Mouse (Mus musculus) megakaryocyte, embryonic 14.5 days (primary cell): ENCODE measurements at regions not wholly inside any gene's neighbourhood (a gene's known extent, or its start where the extent isn't known, plus 50 kb on each side); places are given as distances from the start of the nearest gene placed in this dataset.

Experiments
- FLI1 ChIP-seq: IDR thresholded peaks from 2 replicates; pipeline ENCODE4 v1.6.1; 2012; ENCODE audit warnings: low read length, inconsistent platforms, mixed read lengths
- GATA1 ChIP-seq: IDR thresholded peaks from 3 replicates; pipeline ENCODE4 v1.6.1; 2012; ENCODE audit warnings: mixed read lengths, low read length, inconsistent platforms, borderline replicate concordance

DNA sequence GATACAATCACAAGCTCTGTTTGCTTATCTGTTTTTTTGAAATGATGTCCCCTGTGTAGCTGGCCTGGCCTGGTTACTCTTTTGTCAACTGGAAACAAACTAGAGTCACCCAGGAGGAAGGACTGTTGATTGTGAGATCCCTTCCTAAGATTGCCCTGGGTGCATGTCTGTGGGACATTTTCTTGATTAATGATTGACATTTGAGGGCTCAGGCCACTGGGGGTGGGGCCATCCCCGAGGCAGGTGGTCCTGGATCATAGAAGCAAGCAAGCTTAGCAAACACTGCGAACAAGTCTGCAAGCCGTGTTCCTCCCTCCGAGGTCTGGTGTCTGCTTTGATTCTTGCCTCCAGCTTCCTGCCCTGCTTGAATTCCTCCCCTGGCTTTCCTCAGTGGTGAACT lies 84.4 kb upstream of the Eomes start:
- TF ChIP-seq GATA1, result no peak
- no peak for TF ChIP-seq FLI1
